In the genomic region with DNA sequence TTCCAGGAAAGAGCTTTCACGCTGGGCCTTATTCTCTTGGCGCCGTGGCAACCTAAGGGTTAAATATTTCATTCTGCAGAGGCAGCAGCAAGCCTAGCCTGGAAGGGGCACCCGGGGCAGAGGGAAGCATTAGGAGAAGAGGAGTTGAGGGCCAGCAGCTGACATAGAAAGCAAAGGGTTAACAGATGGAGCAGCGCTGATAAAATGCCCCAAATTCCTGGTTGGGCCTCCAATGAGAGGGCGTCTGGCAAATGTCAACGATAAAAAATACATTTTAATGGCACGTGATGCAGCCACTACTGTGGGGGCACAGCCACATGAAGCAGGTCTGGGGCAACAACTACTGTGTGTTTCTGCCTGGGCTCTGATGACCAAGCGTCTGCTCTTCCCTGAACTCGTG, we compare ENCODE assay signal across 22 mouse cellular contexts. TPM values are rescaled to one million over a fixed set of nuclear protein-coding genes. Genes with fewer than 3 reads are reported as not detected.
DNase-seq lines count a peak whose midpoint lies in the region; ATAC-seq lines count a peak whose summit lies in the region.
"Had no signal": no experiment of that assay in that cellular context is flagged by ENCODE, and none has a peak within 500 bp of the region (broad histone marks: within the 10 kb centered on the region; RNA-seq: fewer than 3 reads in every experiment).

No protein-coding gene starts in this region.

- peaks cover 27% of the 10 kb centered on the region for H3K4me1 ChIP-seq in heart, embryonic 12.5 days (replicated peaks)
- H3K4me1 ChIP-seq in lung, embryonic 16.5 days (replicated peaks; ENCODE audit: control insufficient read depth, insufficient read depth, low read length), result peaks cover 18% of the 10 kb centered on the region
- peaks cover 14% of the 10 kb centered on the region for H3K4me1 ChIP-seq in embryonic facial prominence, embryonic 13.5 days
- peaks cover 6% of the 10 kb centered on the region for H3K4me1 ChIP-seq in forebrain, embryonic 12.5 days

- peaks cover 15% of the 10 kb centered on the region for H3K27me3 ChIP-seq in heart, embryonic 12.5 days (replicated peaks)
- no peaks in the 10 kb centered on the region for H3K27me3 ChIP-seq in lung, embryonic 16.5 days (ENCODE audit: control insufficient read depth, insufficient read depth, low read depth, low read length)
- H3K27me3 ChIP-seq in embryonic facial prominence, embryonic 13.5 days, result 0 out of 2 replicates have a peak, but pooled peaks cover 3% of the 10 kb centered on the region
- H3K27me3 ChIP-seq in forebrain, embryonic 12.5 days, result peaks cover 17% of the 10 kb centered on the region; the same call in 1 of the 2 replicates

- no peaks in the 10 kb centered on the region for H3K9me3 ChIP-seq in heart, embryonic 12.5 days (replicated peaks)
- no peaks in the 10 kb centered on the region for H3K9me3 ChIP-seq in lung, embryonic 16.5 days (ENCODE audit: control insufficient read depth, low read length)
- no peaks in the 10 kb centered on the region for H3K9me3 ChIP-seq in embryonic facial prominence, embryonic 13.5 days
- H3K9me3 ChIP-seq in forebrain, embryonic 12.5 days, result no peaks in the 10 kb centered on the region
- H3K9me3 ChIP-seq: hindbrain, embryonic 13.5 days; neural tube, embryonic 12.5 days had no signal

- H3K36me3 ChIP-seq in heart, embryonic 12.5 days, result no peaks in the 10 kb centered on the region
- H3K36me3 ChIP-seq in lung, embryonic 16.5 days (ENCODE audit: control insufficient read depth, insufficient read depth, low read length), result peaks cover 10% of the 10 kb centered on the region; the same call in 1 of the 2 replicates
- peaks cover 9% of the 10 kb centered on the region; the same call in 1 of the 2 replicates for H3K36me3 ChIP-seq in embryonic facial prominence, embryonic 13.5 days
- no peaks in the 10 kb centered on the region for H3K36me3 ChIP-seq in forebrain, embryonic 12.5 days (replicated peaks)
- H3K36me3 ChIP-seq: hindbrain, embryonic 13.5 days; neural tube, embryonic 12.5 days had no signal

- H3K4me3 ChIP-seq in heart, embryonic 12.5 days, result no peak overlapping the region
- no peak overlapping the region for H3K4me3 ChIP-seq in lung, embryonic 16.5 days (ENCODE audit: low read length)
- no peak overlapping the region for H3K4me3 ChIP-seq in embryonic facial prominence, embryonic 13.5 days
- H3K4me3 ChIP-seq in forebrain, embryonic 12.5 days (replicated peaks), result no peak overlapping the region
- H3K4me3 ChIP-seq: hindbrain, embryonic 13.5 days; neural tube, embryonic 12.5 days had no signal

- peak overlapping the region; percentile 16; the same call in 1 of the 2 replicates for H3K4me2 ChIP-seq in heart, embryonic 12.5 days
- no peak overlapping the region for H3K4me2 ChIP-seq in lung, embryonic 16.5 days (ENCODE audit: low read depth, low read length)
- H3K4me2 ChIP-seq in embryonic facial prominence, embryonic 13.5 days, result no peak overlapping the region
- no peak overlapping the region for H3K4me2 ChIP-seq in forebrain, embryonic 12.5 days
- H3K4me2 ChIP-seq: hindbrain, embryonic 13.5 days; liver, embryonic 11.5 days; neural tube, embryonic 12.5 days had no signal

- no peak overlapping the region for H3K27ac ChIP-seq in heart, embryonic 12.5 days (ENCODE audit: poor library complexity, severe bottlenecking)
- no peak overlapping the region for H3K27ac ChIP-seq in lung, embryonic 16.5 days (ENCODE audit: low read length)
- no peak overlapping the region for H3K27ac ChIP-seq in embryonic facial prominence, embryonic 13.5 days
- H3K27ac ChIP-seq in forebrain, embryonic 12.5 days, result no peak overlapping the region
- H3K27ac ChIP-seq: hindbrain, embryonic 13.5 days; macrophage; neural tube, embryonic 12.5 days had no signal

- H3K9ac ChIP-seq in heart, embryonic 12.5 days, result no peak overlapping the region
- no peak overlapping the region for H3K9ac ChIP-seq in lung, embryonic 16.5 days (ENCODE audit: low read length)
- 0 out of 2 replicates have a peak overlapping the region, but pooled peaks have one; percentile 21 for H3K9ac ChIP-seq in embryonic facial prominence, embryonic 13.5 days
- H3K9ac ChIP-seq in forebrain, embryonic 12.5 days, result no peak overlapping the region
- H3K9ac ChIP-seq: hindbrain, embryonic 13.5 days; neural tube, embryonic 12.5 days had no signal

- 13% methylated on average over 10 of the region's 10 CpGs for WGBS in heart, embryonic 12.5 days
- 15% methylated on average over 10 of the region's 10 CpGs for WGBS in lung, embryonic 16.5 days
- WGBS in embryonic facial prominence, embryonic 13.5 days, result 28% methylated on average over 10 of the region's 10 CpGs
- 46% methylated on average over 10 of the region's 10 CpGs for WGBS in forebrain, embryonic 12.5 days

- no peak for ATAC-seq in heart, embryonic 12.5 days (ENCODE audit: insufficient number of reproducible peaks, low FRiP score)
- ATAC-seq in lung, embryonic 16.5 days (ENCODE audit: low read depth), result peak; percentile 27
- no peak for ATAC-seq in embryonic facial prominence, embryonic 13.5 days (ENCODE audit: insufficient number of reproducible peaks, insufficient read depth, low FRiP score, low TSS enrichment, low read depth)
- ATAC-seq in forebrain, embryonic 12.5 days (ENCODE audit: low FRiP score), result no peak
- ATAC-seq: forebrain, embryonic 16.5 days; midbrain, embryonic 16.5 days had no signal

- no peak for DNase-seq in heart, adult 8-10 months (ENCODE audit: low spot score)
- DNase-seq in lung, postnatal 10 days, result no peak
- DNase-seq in yolk sac, embryonic 10.5 days (ENCODE audit: low spot score), result peak; percentile 53
- no peak for DNase-seq in adrenal gland, postnatal 10 days
- DNase-seq: adrenal gland, adult 8-10 months; cerebellum, postnatal 10 days; gastrocnemius, postnatal 36 days; kidney, adult 11 months; kidney, postnatal 36 days; layer of hippocampus, postnatal 36 days; spleen, adult 18-20 months; thymus, postnatal 36 days had no signal

RNA-seq across cellular contexts. Expression of gene Tbx4, which starts 23.9 kb away (rescaled TPM):
- polyA plus RNA-seq in heart, embryonic 12.5 days (2016; fragmentation: Nextera tagmentation; extraction: Ambion mirVana), result 0.49 and 0.94 TPM in 2 replicates
- total RNA-seq in heart, adult 8-10 months (2022), result not detected
- 61.4 and 70.5 TPM in 2 replicates for polyA plus RNA-seq in lung, embryonic 16.5 days (2015; fragmentation: Nextera tagmentation; extraction: Ambion mirVana)
- polyA plus RNA-seq in embryonic facial prominence, embryonic 13.5 days (2015; fragmentation: Nextera tagmentation; extraction: Ambion mirVana), result 3.0 and 3.1 TPM in 2 replicates
- under 1 TPM in 1 of 2 experiments, not detected in 1; 0.12 TPM for total RNA-seq in adrenal gland, postnatal 10 days (2021)
- polyA plus RNA-seq in forebrain, embryonic 12.5 days (2016; fragmentation: Nextera tagmentation; extraction: Ambion mirVana), result 0.23 and 0.42 TPM in 2 replicates
- polyA plus RNA-seq: macrophage had no signal

RNA-seq across cellular contexts. Expression of gene Gm11444, which starts 60.0 kb away (rescaled TPM):
- not detected in 2 replicates for polyA plus RNA-seq in heart, embryonic 12.5 days (2016; fragmentation: Nextera tagmentation; extraction: Ambion mirVana)
- not detected for total RNA-seq in heart, adult 8-10 months (2022)
- polyA plus RNA-seq in lung, embryonic 16.5 days (2015; fragmentation: Nextera tagmentation; extraction: Ambion mirVana), result not detected in 2 replicates
- not detected in 2 replicates for polyA plus RNA-seq in embryonic facial prominence, embryonic 13.5 days (2015; fragmentation: Nextera tagmentation; extraction: Ambion mirVana)
- not detected for total RNA-seq in adrenal gland, postnatal 10 days (2021)
- not detected in 2 replicates for polyA plus RNA-seq in forebrain, embryonic 12.5 days (2016; fragmentation: Nextera tagmentation; extraction: Ambion mirVana)
- total RNA-seq: adrenal gland, adult 8-10 months; gastrocnemius, postnatal 36 days; layer of hippocampus, postnatal 36 days had no signal
- polyA plus RNA-seq: forebrain, embryonic 16.5 days; hindbrain, embryonic 13.5 days; liver, embryonic 11.5 days; macrophage; midbrain, embryonic 16.5 days; neural tube, embryonic 12.5 days had no signal

Comparison
In these comparisons a context has a peak if more than half of its experiments do, and no peak if none do; other contexts are left out.
1. RNA of gene Tbx4, which starts 23.9 kb away (polyA plus RNA-seq): 61.4 to 70.5 TPM in lung, embryonic 16.5 days; 3.0 to 3.1 TPM in embryonic facial prominence, embryonic 13.5 days, 0.49 to 0.94 TPM in heart, embryonic 12.5 days and 0.23 to 0.42 TPM in forebrain, embryonic 12.5 days; every median in the first group is over 10 times any median in the second.